Mouse (Mus musculus): Measurements from ENCODE around the gene Fbln7. TPM values are rescaled to one million over a fixed set of nuclear protein-coding genes. Genes with fewer than 3 reads are reported as not detected.
A peak's percentile ranks its signal among the peaks of the same experiment; 100 is the strongest.

Fbln7 gene
- polyA plus RNA-seq, 1 experiment from 2014 or later = 2.7 TPM

- Histone ChIP-seq H3K4me2 (no peak overlapping the region), H3K9me3 (no peaks in the 10 kb centered on the region), H3K4me3 (no peak overlapping the region), H3K27ac (replicated peaks) (no peak overlapping the region), H3K36me3 (no peaks in the 10 kb centered on the region), H3K27me3 (no peaks in the 10 kb centered on the region), H3K9ac (no peak overlapping the region), H3K4me1 (replicated peaks) (no peaks in the 10 kb centered on the region)
- 69% methylated on average over 4 of the region's 4 CpGs for WGBS
- no peak for ATAC-seq (ENCODE audit: low read depth)
Measured at GRCm38 (mm10) chr2:128881236-128881635, 18.5 kb downstream of the Fbln7 start.

- WGBS = 74% methylated on average over 8 of the region's 8 CpGs
- ATAC-seq (ENCODE audit: low read depth) = no peak
- Histone ChIP-seq H3K27ac (replicated peaks) (no peak overlapping the region), H3K9ac (no peak overlapping the region), H3K9me3 (no peaks in the 10 kb centered on the region), H3K36me3 (no peaks in the 10 kb centered on the region), H3K27me3 (no peaks in the 10 kb centered on the region), H3K4me3 (no peak overlapping the region), H3K4me2 (no peak overlapping the region), H3K4me1 (replicated peaks) (no peaks in the 10 kb centered on the region)
Measured at GRCm38 (mm10) chr2:128885225-128885811, 22.5 kb downstream of the Fbln7 start.

GRCm38 (mm10) chr2:128887866-128888550 lies 25.2 kb downstream of the Fbln7 start:
- H3K9ac ChIP-seq = no peak overlapping the region
- no peaks in the 10 kb centered on the region for H3K9me3 ChIP-seq
- H3K27me3 ChIP-seq = no peaks in the 10 kb centered on the region
- WGBS = 71% methylated on average over 6 of the region's 6 CpGs
- no peak overlapping the region for H3K27ac ChIP-seq (replicated peaks)
- H3K4me2 ChIP-seq = no peak overlapping the region
- no peak for ATAC-seq (ENCODE audit: low read depth)
- peaks cover 7% of the 10 kb centered on the region for H3K4me1 ChIP-seq (replicated peaks)
- no peaks in the 10 kb centered on the region for H3K36me3 ChIP-seq
- H3K4me3 ChIP-seq = no peak overlapping the region

- Histone ChIP-seq H3K36me3 (no peaks in the 10 kb centered on the region), H3K4me2 (no peak overlapping the region), H3K27me3 (0 out of 2 replicates have a peak, but pooled peaks cover 4% of the 10 kb centered on the region), H3K4me3 (no peak overlapping the region), H3K9me3 (no peaks in the 10 kb centered on the region), H3K4me1 (replicated peaks) (peaks cover 7% of the 10 kb centered on the region), H3K27ac (replicated peaks) (no peak overlapping the region), H3K9ac (no peak overlapping the region)
- WGBS = 87% methylated on average over 4 of the region's 4 CpGs
- ATAC-seq (ENCODE audit: low read depth) = no peak
Measured at GRCm38 (mm10) chr2:128890661-128891335, 28.0 kb downstream of the Fbln7 start.

GRCm38 (mm10) chr2:128892180-128892721 lies 29.5 kb downstream of the Fbln7 start:
- 5% methylated on average over 35 of the region's 37 CpGs for WGBS
- Histone ChIP-seq H3K4me2 (peak overlapping the region; percentile 77), H3K4me3 (peak overlapping the region; percentile 43), H3K9me3 (no peaks in the 10 kb centered on the region), H3K4me1 (replicated peaks) (peaks cover 7% of the 10 kb centered on the region), H3K36me3 (no peaks in the 10 kb centered on the region), H3K27me3 (0 out of 2 replicates have a peak, but pooled peaks cover 4% of the 10 kb centered on the region), H3K9ac (peak overlapping the region; percentile 68), H3K27ac (replicated peaks) (no peak overlapping the region)
- ATAC-seq (ENCODE audit: low read depth) = peak; percentile 43

- H3K4me3 ChIP-seq = no peak overlapping the region
- H3K4me2 ChIP-seq = no peak overlapping the region
- 83% methylated on average over 6 of the region's 6 CpGs for WGBS
- no peak for ATAC-seq (ENCODE audit: low read depth)
- no peak overlapping the region for H3K27ac ChIP-seq (replicated peaks)
- no peak overlapping the region for H3K9ac ChIP-seq
- H3K4me1 ChIP-seq (replicated peaks) = no peaks in the 10 kb centered on the region
- H3K27me3 ChIP-seq = no peaks in the 10 kb centered on the region
- H3K36me3 ChIP-seq = no peaks in the 10 kb centered on the region
- H3K9me3 ChIP-seq = 0 out of 2 replicates have a peak, but pooled peaks cover 3% of the 10 kb centered on the region
Measured at GRCm38 (mm10) chr2:128902843-128903242, 40.1 kb downstream of the Fbln7 start.

- H3K9me3 ChIP-seq = 0 out of 2 replicates have a peak, but pooled peaks cover 3% of the 10 kb centered on the region
- no peak overlapping the region for H3K4me3 ChIP-seq
- H3K27ac ChIP-seq (replicated peaks) = no peak overlapping the region
- no peak overlapping the region for H3K9ac ChIP-seq
- ATAC-seq (ENCODE audit: low read depth) = no peak
- H3K27me3 ChIP-seq = no peaks in the 10 kb centered on the region
- 83% methylated on average over 3 of the region's 3 CpGs for WGBS
- no peak overlapping the region for H3K4me2 ChIP-seq
- no peaks in the 10 kb centered on the region for H3K4me1 ChIP-seq (replicated peaks)
- no peaks in the 10 kb centered on the region for H3K36me3 ChIP-seq
Measured at GRCm38 (mm10) chr2:128903661-128904060, 40.9 kb downstream of the Fbln7 start.

- 87% methylated on average over 4 of the region's 4 CpGs for WGBS
- Histone ChIP-seq H3K9me3 (no peaks in the 10 kb centered on the region), H3K9ac (no peak overlapping the region), H3K36me3 (no peaks in the 10 kb centered on the region), H3K4me3 (no peak overlapping the region), H3K4me1 (replicated peaks) (no peaks in the 10 kb centered on the region), H3K27me3 (no peaks in the 10 kb centered on the region), H3K4me2 (no peak overlapping the region), H3K27ac (replicated peaks) (no peak overlapping the region)
- ATAC-seq (ENCODE audit: low read depth) = no peak
Measured at GRCm38 (mm10) chr2:128914978-128915377, 52.2 kb downstream of the Fbln7 start.

GRCm38 (mm10) chr2:128916528-128916927 lies 53.7 kb downstream of the Fbln7 start:
- ATAC-seq (ENCODE audit: low read depth) = no peak
- H3K4me3 ChIP-seq = no peak overlapping the region
- H3K27ac ChIP-seq (replicated peaks) = no peak overlapping the region
- WGBS = 74% methylated on average over 3 of the region's 3 CpGs
- no peaks in the 10 kb centered on the region for H3K9me3 ChIP-seq
- H3K4me1 ChIP-seq (replicated peaks) = no peaks in the 10 kb centered on the region
- H3K36me3 ChIP-seq = no peaks in the 10 kb centered on the region
- H3K27me3 ChIP-seq = no peaks in the 10 kb centered on the region
- H3K9ac ChIP-seq = no peak overlapping the region
- H3K4me2 ChIP-seq = no peak overlapping the region

GRCm38 (mm10) chr2:128924799-128925198 lies 62.0 kb downstream of the Fbln7 start:
- Histone ChIP-seq H3K36me3 (peaks cover 26% of the 10 kb centered on the region), H3K4me1 (replicated peaks) (no peaks in the 10 kb centered on the region), H3K9me3 (no peaks in the 10 kb centered on the region), H3K9ac (no peak overlapping the region), H3K27me3 (no peaks in the 10 kb centered on the region), H3K4me2 (no peak overlapping the region), H3K4me3 (no peak overlapping the region), H3K27ac (replicated peaks) (no peak overlapping the region)
- no peak for ATAC-seq (ENCODE audit: low read depth)
- 89% methylated on average over 4 of the region's 4 CpGs for WGBS

- H3K4me2 ChIP-seq = no peak overlapping the region
- WGBS = 67% methylated on average over 3 of the region's 3 CpGs
- H3K27ac ChIP-seq (replicated peaks) = no peak overlapping the region
- peaks cover 45% of the 10 kb centered on the region for H3K36me3 ChIP-seq
- no peak overlapping the region for H3K9ac ChIP-seq
- no peaks in the 10 kb centered on the region for H3K9me3 ChIP-seq
- H3K4me1 ChIP-seq (replicated peaks) = no peaks in the 10 kb centered on the region
- H3K4me3 ChIP-seq = no peak overlapping the region
- no peaks in the 10 kb centered on the region for H3K27me3 ChIP-seq
- no peak for ATAC-seq (ENCODE audit: low read depth)
Measured at GRCm38 (mm10) chr2:128928446-128928845, 65.7 kb downstream of the Fbln7 start.

- no peak for ATAC-seq (ENCODE audit: low read depth)
- H3K9ac ChIP-seq = no peak overlapping the region
- H3K27me3 ChIP-seq = no peaks in the 10 kb centered on the region
- no peak overlapping the region for H3K4me3 ChIP-seq
- no peaks in the 10 kb centered on the region for H3K4me1 ChIP-seq (replicated peaks)
- H3K27ac ChIP-seq (replicated peaks) = no peak overlapping the region
- H3K4me2 ChIP-seq = no peak overlapping the region
- peaks cover 44% of the 10 kb centered on the region for H3K36me3 ChIP-seq
- no peaks in the 10 kb centered on the region for H3K9me3 ChIP-seq
Measured at GRCm38 (mm10) chr2:128930704-128931103, 67.9 kb downstream of the Fbln7 start.

Data from neural tube, embryonic 13.5 days (tissue).